Mouse (Mus musculus) frontal cortex, adult (tissue): ENCODE results near the gene Fam131a.

Experiments
- ATAC-seq: cut with Nextera tagmentation; 2 replicates; pipeline ENCODE4 v1.9.2; 2017; ENCODE audit warnings: mild to moderate bottlenecking, moderate library complexity, mixed read lengths; ENCODE audit not compliant: low TSS enrichment

Gene Fam131a

DNA sequence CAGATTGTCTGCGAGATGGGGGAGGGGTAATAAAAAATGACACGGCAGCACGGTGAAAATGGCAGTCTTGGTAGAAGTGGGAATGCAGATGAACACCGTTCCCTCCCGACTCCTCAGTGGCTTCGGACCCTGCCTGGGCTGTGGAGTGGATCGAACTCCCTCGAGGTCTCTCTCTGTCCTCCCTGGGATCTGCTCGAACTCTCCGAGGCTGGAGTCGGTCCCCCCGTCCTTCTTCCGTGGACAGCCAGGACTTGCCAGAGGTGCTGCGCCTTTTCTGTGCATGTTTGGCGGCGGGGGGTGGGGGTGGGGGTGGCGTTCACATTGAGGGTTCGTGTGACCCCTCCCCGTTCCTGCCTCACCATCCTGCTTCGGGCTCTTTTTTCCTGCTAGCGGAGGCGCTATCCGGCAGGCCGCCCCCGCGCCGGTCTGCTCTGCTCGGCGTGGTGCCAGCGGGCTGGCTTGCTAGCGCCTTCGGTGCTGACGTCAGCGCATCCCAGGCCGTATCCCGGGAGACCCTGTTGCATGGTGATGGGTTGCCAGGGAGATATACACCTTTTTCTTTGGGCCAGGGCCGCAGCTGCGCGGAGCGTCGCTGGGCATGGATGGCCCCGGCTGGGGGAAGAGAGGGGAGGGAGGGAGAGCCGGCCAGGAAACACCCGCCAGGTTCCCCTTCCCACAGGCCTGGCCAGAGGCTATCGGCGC lies 2.7 kb downstream of the Fam131a start:
- ATAC-seq = peak; percentile 59

DNA sequence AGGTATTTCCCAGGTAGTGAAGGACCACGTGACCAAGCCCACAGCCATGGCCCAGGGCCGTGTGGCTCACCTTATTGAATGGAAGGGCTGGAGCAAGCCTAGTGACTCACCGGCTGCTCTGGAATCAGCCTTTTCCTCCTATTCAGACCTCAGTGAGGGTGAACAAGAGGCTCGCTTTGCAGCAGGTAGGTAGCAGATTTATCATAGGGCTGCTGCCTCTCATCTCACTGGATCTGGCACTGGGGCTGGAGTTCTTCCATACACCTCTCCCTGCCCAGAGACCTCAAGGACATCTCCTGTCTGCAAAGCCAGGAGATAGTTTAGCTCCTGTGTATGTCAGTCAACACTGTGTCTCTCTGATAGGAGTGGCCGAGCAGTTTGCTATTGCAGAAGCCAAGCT lies 6.2 kb downstream of the Fam131a start:
- ATAC-seq = no peak

DNA sequence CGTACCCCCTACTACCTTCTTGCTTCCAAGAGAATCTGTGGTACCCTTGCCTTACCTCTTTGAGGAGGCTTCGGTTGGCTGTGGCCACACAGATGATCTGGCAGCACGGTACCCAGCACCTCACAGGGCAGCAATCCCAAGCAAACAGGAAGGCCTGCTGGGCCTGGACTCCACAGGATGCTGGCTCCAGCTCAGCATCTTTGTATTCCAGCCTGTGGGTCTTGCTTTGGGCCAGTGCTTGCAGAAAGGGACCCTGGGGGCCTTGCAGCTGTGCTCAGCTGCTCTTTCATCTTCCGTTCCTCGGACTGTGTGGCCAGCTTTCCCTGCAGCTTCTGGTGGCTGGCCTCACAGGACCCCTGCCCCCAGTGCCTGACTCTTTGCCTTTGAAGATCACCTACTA lies 7.0 kb downstream of the Fam131a start:
- ATAC-seq = no peak

DNA sequence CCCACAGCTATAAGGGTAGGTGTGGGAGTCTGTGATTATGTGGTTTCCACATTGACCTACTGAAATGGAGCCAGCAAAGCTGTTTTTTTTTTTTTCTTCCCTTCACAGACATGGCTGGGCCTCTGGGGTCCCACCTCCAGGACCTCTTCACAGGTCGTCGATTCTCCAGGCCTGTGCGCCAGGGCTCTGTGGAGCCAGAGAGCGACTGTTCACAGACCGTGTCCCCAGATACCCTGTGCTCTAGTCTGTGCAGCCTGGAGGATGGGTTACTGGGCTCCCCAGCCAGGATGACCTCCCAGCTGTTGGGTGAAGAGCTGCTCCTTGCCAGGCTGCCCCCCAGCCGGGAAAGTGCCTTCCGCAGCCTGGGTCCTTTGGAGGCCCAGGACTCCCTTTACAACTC lies 8.3 kb downstream of the Fam131a start:
- ATAC-seq = no peak

DNA sequence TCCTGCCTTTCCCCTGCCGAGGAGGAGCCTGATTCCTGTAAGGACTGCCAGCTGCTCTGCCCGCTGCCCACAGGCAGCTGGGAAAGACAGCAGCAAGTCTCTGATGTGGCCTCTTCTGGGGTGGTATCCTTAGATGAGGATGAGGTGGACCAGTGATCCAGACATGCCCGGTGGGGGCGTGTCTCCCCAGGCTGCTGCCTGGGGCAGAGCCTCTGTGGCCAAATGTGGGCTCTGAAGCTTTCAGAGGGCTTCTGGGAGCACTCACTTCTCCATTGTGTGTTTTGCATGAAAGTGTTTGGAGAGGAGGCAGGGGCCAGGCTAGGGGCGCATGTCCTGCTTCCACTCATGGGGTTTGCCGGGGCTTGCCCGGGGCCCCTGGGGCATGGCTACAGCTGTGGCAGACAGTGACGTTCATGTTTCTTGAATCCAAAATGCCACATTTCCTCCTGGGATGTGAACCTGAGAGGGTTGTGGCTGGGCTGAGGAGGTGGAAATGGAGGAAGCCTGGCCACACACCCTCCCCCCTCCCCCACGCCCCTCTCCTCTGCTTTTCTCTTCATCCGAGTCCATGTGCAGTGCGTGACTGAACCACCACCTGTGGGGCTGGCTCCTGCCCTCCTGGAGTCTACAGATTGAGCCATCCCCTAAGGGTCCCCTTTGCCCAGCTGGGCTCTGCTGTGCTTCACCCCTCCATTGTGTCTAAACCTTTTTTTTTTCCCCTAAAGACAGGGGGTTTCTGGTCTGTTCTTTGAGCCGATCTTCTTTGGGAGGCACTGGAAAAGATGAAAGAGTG lies 8.9 kb downstream of the Fam131a start:
- ATAC-seq = no peak

DNA sequence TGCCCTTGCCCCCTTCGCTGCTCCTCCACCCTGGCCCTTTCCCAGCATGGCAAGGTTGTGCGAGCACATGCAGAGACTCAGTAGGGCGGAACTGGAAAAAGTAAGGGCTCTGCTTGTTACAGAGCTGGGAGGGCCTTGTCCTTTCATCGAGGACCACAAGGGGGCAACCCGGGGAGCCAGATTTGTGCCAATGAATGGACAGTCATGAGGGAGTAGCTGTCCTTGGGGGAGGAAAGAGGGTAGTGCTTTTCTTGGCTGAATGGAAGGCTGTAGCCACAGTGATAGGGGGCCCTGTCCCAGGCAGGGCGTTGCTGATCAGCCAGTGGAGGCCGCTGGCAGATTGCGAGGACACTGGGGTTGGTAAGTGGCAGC lies 9.5 kb downstream of the Fam131a start:
- peak; percentile 28; the same call in 1 of the 2 replicates for ATAC-seq

DNA sequence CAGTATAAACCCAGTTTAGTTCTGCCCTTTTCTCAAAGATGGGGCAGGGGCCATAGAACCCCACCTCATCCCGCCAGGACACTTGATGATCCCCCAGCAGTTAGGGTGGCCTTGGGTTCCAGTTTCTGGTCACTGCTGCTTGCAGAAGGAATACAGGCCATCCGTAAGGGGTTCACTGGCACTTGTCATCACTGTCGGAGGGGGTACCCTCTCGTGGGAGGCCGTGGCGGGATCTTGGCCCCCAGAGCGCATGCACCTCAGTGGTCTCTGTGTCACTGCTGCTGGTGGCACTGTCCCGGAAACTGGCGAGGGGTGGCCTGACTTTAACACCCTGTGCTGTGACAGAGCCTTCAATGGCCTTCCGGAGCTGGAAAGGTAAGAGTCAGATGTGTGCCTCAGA lies 10.0 kb downstream of the Fam131a start:
- ATAC-seq = no peak

DNA sequence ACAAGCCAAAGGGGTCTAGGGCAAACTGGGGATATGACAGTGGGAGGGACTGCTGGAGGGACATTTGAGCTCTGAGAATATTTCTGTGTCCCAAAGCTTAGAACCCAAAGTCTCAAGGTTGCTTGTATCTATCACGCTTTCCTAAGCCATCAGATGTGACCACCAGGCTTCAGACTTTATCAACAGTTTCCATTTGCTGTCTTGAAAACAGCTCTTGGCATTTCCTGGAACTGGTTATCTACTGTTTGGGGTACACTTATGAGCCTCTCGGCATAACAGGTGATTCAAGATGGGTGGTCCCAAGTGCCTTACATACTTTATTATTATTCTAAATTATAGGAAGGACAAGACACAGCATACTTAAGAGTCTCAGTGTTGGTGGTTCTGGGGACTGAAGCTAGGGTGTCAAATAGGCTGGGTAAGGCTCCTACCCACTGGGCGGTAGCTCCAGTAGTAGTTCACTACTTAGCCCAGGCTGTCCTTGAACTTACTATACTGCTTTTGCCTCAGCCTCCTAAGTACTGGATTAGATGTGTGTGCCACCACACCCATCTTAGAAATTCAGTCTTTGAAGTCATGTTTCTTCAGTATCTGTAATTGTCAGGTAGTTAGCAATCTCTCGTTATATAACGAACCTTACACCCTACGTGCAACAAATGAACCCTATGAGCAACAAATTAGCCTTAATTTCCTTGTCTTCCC lies 10.8 kb downstream of the Fam131a start:
- no peak for ATAC-seq

DNA sequence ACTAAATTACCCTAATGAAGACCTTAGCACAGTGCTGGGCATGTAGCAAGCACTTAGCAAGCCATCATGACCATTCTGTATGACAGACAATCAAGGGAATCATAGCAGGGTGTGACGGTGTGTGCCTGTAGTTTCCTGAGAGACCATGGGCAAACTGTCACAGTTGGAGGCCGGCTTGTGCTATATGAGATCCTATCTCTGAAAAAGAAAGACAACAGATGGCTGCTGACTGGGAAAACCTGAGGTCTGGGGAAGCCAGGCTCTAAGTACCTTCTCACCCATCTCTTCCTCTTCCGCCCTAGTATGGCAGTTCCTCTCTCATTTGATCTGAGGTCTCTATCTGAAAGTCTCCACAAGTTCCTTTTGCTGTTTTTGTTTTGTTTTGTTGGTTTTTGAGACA lies 12.7 kb downstream of the Fam131a start:
- ATAC-seq = no peak

DNA sequence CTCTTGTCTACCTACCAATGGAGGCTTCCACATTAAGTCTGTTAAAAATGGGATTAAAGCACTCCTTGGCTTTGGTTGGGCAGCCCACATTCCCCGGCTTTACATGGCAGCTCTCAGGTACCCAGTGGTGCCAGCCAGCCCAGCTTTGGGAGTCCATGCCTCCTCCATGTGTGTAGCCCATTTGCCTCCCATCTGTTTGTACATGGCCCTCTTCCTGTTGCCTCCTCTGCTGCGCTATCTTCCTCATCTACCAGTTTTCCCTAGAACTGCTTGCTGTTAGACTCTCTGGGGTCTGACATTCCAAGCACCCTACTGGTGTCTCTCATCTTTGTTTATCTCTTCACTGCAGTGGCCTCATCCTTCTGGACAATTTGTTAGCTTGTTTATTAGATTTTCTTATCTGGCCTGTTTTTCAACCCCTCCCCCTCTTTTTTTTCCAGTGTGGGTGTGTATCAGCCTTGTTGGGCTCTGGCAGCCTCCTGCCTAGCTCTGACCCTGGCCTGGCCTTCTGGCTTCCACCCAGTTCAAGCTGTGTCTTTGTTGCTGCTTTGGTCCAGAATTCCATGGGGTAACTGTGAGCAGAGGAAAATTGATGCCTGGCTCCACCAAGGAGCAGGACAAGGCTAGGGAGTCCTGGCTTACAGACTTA lies 13.5 kb downstream of the Fam131a start:
- ATAC-seq = no peak

DNA sequence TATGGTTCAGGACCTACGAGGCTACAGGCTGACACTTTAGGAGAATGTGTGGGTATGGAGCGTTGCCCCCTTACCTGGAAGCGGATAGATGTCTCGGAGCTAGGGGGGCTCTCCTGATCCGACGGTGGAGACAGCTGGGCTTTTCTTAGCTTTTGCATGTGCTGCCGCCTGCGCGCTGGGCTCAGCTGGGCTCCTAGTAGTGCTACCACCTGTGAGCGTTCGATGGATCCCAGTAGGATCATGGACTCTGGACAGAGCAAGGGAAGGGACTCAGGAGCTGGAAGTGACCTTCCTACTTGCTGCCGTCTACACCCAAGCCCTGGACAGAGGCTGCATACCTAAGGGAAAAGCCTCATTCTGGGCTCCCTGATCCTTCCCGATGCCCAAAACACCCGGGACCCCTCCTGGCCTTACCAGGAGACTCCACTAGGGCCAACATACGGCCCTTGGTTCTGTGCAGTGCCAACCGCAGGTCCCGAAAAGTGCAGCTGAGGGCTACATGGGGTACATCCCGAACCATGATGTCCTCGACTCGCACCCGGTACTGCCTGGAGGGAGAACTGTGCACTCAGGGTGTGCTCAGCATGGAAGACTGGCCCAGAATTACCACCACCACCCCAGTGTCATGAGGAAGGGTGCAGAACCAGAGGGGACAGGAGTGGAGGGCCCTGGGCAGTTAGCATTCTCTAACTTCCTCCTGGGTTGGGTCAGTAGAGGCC lies 15.3 kb downstream of the Fam131a start:
- ATAC-seq = no peak

DNA sequence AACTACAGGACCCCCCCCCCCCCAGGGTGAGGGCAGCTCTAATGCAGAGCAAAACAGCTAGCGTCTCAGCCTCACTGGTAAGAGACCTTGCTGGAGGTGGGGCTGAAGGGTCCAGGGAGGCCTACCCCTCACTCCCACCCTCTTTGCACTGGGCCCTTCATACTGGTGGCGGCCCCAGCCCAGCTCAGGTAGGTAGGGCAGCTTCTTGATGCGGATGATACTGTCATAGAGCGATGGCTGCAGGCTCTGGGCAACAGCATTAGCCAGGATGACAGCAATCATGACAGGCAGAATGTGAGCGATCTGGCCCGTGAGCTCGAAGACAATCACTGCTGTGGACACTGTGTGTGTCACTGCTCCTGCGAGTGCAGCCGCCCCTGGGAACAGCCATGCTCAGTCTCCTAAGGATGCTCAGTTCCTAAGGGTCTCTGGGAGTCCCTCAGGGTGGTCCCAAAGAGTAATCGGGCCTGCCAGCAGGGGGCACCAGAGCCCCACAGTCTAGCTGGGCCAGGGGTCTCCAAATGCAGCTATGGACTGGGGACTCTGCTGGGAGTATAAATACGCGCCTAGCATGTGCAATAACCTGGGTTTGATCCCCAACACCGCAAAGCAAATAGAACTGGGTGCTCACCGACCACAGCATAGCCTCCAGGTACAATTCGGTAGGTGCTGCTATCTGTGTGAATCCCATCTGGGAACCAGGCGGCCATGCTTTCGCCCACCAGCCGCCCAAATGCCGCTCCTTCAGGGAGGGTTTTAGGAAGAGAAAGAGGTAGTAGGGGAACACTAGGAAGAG lies 16.1 kb downstream of the Fam131a start:
- ATAC-seq = no peak

DNA sequence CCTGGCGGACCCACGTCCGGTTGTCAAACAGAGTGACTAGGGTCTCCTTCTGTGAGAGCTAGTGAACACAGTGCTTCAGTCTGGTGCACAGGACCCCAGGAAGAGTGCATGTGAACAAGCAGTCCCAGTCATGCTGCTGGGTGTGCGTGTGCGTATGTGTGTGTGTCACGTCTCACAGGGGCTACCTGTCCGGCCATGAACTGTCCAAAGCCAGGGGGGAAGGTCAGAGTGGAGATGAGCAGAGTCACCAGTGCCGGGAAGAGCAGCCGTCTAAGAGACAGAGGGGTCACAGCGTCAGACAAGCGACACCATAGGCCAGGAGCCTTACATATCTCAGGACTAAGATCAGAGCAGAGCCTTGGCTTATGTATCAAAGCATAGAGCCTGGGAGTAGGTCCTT lies 17.3 kb downstream of the Fam131a start:
- ATAC-seq = no peak

DNA sequence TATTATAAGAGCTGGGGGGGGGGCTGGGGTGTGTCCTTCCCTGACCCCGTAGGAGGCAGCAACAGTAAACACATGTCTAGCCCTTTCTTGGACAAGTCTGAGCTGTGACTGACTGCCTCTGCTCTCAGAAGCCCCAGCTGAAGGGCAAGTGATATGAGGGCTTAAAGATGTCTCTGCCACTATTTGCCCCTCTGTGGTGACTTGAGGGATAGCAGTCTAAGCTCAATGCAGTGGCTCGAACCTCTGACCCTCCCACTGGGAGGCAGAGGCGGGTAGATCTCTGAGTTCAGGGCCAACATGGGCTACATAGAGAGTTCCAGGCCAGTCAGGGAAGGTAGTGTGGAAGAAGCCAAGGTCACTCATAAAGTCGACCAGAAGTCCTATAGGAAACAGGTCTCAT lies 17.8 kb downstream of the Fam131a start:
- ATAC-seq = no peak

DNA sequence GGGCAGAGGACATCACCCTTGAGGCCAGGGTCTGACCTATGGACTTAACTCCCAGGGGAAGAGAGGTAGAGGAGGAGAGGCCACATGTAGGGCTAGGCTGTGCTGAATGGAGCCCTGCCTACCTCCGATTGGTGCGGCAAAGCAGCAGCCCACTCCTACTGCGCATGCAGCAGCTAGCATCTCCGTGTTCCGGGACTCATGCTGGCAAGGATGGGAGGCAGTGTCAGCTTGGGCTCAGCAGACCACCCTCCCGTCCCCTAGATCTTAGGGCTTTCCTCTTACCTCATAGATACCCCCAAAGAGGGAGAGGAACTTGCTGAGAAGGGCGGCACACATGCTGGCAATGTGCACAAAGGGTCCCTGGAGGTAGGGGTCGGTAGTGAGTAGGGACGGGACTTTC lies 19.1 kb downstream of the Fam131a start:
- ATAC-seq = no peak

DNA sequence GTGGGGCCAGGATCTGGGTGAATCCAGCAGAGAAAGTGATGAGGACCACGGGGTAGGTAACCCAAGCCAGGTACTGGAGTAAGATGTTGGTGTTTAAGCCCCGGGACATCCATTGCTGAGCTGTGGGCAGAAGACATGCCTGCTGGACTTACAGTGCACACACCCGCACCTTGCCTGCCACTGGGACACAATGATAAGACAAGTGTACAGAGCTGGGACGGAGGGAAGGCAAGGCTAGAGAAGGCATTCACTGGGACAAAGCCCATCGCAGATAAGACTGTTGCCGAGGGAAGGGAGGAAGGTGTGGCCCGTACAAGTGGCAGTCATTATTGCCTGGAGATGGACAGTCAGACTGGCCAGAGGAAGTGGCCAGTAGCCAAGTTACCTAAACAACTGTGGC lies 19.8 kb downstream of the Fam131a start:
- no peak for ATAC-seq

DNA sequence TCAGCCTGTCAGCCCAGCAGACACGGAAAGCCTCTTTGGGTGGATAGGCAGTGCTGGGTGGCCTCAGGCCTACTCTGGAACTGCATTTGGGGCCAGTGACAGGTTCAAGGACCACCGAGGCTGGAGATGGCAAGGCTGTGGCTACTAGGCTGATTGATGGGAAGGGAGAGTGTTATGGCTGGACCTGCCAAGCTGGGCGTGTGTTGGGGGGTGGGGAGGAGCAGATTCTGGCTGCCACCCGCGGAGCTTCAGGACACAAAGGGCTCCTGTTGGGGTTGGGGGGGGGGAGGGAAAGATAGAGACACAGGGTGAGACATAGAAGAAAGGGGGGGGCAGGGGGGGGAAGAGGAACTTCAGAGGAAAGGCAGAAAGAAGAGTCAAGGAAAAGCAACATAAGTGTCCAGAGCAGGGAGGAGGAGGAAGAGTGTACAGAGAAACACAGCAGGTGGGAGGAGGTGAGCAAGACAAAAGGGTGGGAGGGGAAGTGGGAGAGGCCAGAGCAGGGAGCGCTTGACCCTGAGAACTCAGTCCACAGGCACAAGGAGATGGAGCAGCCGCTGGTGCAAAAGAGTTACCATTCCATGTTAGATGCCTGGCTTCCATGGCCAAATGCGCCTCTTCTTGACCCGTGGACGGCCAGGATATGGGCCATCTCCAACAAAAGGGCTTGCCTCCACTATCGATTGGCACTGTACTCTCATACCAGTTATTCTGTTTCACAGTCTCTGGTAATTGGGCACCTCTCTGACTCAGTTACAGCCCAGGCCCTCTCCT lies 21.5 kb downstream of the Fam131a start:
- ATAC-seq = no peak

DNA sequence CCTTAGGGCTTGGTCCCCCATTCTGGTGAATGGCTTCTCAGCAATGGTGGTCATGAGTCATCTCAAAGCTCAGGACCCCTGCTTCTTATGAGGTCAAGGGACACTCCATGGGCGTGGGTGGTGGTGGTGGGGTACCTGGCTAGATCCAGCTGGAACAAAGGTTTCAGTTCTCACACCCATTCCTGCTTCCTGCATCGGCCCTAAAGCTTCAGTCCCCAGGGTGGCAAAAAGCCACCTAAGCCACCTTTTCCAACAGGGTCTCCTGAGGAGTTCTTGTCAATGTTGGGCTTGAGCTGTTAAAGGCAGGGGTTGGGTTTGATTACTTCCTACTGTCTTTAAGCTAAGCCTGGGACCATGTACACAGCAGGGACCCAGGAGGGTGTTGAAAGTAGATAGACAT lies 22.1 kb downstream of the Fam131a start:
- ATAC-seq = no peak

DNA sequence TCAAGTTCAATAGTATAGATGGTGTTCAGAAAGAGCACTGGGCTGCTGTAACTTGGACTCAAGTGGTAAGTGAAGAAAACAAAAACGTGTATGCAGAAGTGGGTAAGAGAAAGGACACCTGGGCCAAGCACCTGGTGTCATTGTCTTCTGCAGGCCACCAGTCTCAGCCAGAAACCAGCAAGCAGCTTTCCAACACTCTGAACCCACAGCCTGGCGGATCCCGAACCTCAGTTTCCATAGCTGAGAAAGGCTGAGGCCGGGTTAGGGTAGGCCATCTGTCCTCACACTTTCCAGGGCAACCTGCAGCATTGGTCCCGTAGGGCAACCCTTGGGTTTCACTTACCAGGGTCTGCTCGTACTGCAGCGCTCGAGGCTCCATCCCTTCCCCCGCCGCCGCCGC lies 22.5 kb downstream of the Fam131a start:
- no peak for ATAC-seq
